Mouse (Mus musculus) forebrain, embryonic 13.5 days (tissue): ENCODE data around the gene Zfp536. TPM values are rescaled to one million over a fixed set of nuclear protein-coding genes. Genes with fewer than 3 reads are reported as not detected.
"Not testable (repeated sequence)": the region's sequence is repeated elsewhere in the genome, so short reads cannot be mapped to it uniquely, and the experiment has no call there.

Experiments
- ATAC-seq: fragments of 200-750 bp; cut with Nextera tagmentation; 2 replicates; pipeline ENCODE4 v1.8.0; 2017
- H3K27ac ChIP-seq: fragments of 300-500 bp; sonication (generic); 2 replicates; pipeline ENCODE4 v1.5.1; 2015; ENCODE audit warnings: inconsistent platforms, mild to moderate bottlenecking, moderate library complexity
- H3K27me3 ChIP-seq: fragments of 300-500 bp; sonication (generic); 2 replicates; pipeline ENCODE4 v1.6.1; 2015; ENCODE audit warnings: mild to moderate bottlenecking, inconsistent platforms
- H3K36me3 ChIP-seq: fragments of 300-500 bp; sonication (generic); 2 replicates; pipeline ENCODE4 v1.6.1; 2015; ENCODE audit warnings: mild to moderate bottlenecking, inconsistent platforms; ENCODE audit not compliant: poor library complexity, severe bottlenecking
- H3K4me1 ChIP-seq: fragments of 300-500 bp; sonication (generic); 2 replicates; pipeline ENCODE4 v1.6.1; 2015; ENCODE audit warnings: inconsistent platforms
- H3K4me2 ChIP-seq: fragments of 300-500 bp; sonication (generic); 2 replicates; pipeline ENCODE4 v1.6.1; 2015; ENCODE audit warnings: inconsistent platforms, mild to moderate bottlenecking, moderate library complexity
- H3K4me3 ChIP-seq: fragments of 300-500 bp; sonication (generic); 2 replicates; pipeline ENCODE4 v1.5.1; 2015; ENCODE audit warnings: mild to moderate bottlenecking, inconsistent platforms
- H3K9ac ChIP-seq: fragments of 300-500 bp; sonication (generic); 2 replicates; pipeline ENCODE4 v1.6.1; 2015; ENCODE audit warnings: mild to moderate bottlenecking, inconsistent platforms
- H3K9me3 ChIP-seq: fragments of 300-500 bp; sonication (generic); replicated peaks from 2 replicates; pipeline ENCODE4 v1.6.1; 2016; ENCODE audit warnings: inconsistent platforms
- WGBS: fragments of 180-500 bp; shearing (Covaris S2); methylation state at CpG from one replicate; pipeline ENCODE4 v1.1.7; 2015; 5-methylcytosine and 5-hydroxymethylcytosine counted together
- polyA plus RNA-seq: library from polyadenylated mRNA; unstranded; fragments of >200 nt; fragmentation: Nextera tagmentation; extraction: Ambion mirVana; gene quantifications from 2 replicates; pipeline ENCODE4 v1.2.1, GENCODE M21; 2015

Gene Zfp536
- polyA plus RNA-seq, 1 experiment from 2014 or later, result 39.7 TPM

DNA sequence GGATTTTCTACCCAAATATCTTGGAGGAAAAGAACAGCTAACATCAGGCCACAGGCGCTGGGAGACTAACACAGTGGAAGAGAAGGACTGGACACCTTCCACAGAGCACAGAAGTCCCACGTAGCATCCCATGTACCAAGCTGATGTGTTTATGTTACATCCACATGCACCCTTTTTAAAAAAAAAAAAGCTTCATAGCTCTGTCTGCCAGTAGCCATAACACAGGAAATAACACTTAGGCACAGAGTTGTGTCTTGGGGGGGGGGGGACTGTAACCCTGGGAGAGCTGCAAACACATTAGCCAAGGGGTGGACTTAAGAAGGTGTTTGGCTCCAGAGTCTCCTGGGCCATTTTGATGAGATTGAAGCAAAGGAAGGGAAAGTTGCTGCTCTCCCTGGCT lies 155.6 kb downstream of the Zfp536 start:
- ATAC-seq, result no peak
- H3K4me1 ChIP-seq, result peaks cover 15% of the 10 kb centered on the region
- H3K4me2 ChIP-seq, result no peak overlapping the region
- 85% methylated on average over 2 of the region's 2 CpGs for WGBS
- H3K9me3 ChIP-seq, result no peaks in the 10 kb centered on the region
- H3K27me3 ChIP-seq, result no peaks in the 10 kb centered on the region
- no peak overlapping the region for H3K4me3 ChIP-seq
- peaks cover 9% of the 10 kb centered on the region; the same call in 1 of the 2 replicates for H3K36me3 ChIP-seq
- no peak overlapping the region for H3K9ac ChIP-seq
- no peak overlapping the region for H3K27ac ChIP-seq

DNA sequence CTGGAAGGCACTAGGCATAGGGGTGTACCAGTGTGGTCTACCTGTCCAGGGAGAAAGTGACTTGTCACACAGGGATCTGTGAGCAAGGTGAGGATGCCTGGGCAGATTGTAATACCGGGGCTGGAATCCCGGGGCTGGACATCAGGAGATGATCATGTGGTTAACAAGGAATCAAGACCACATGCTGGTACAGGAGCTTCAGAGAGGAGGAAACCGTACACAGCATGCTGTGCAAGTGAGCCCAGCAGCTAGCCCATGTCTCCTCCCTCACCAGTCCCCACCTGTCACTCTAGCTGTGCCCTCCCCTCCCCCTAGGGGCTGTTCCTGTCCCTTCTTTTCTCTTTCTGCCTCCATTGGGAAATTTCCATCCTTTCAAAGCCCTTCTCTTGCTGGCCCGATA lies 157.5 kb downstream of the Zfp536 start:
- Histone ChIP-seq H3K4me2 (no peak overlapping the region), H3K36me3 (peaks cover 9% of the 10 kb centered on the region; the same call in 1 of the 2 replicates), H3K27ac (no peak overlapping the region), H3K27me3 (no peaks in the 10 kb centered on the region), H3K9me3 (no peaks in the 10 kb centered on the region), H3K4me3 (no peak overlapping the region), H3K4me1 (peaks cover 15% of the 10 kb centered on the region), H3K9ac (no peak overlapping the region)
- WGBS, result 87% methylated on average over 4 of the region's 4 CpGs
- no peak for ATAC-seq

DNA sequence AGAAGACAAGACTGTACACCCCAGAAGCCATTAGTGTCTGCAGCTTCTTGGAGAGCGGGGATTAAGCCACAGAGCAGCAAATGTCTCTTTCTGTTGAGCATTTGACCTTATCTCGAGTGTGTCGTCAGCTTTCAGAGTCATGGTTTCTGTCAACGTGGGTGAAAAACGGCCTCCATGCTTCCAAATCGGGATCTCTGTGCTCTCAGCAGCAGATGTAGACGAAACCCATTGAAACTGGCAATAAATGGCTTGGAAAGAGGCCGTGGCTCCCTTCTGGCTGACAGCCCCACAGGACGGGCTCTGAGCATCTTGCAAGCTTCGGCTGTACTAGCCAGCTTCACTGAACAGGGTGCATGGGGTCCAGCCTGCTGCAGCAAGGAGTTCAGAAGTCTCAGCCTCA lies 159.1 kb downstream of the Zfp536 start:
- no peaks in the 10 kb centered on the region for H3K9me3 ChIP-seq
- H3K27ac ChIP-seq, result no peak overlapping the region
- no peaks in the 10 kb centered on the region for H3K27me3 ChIP-seq
- no peak for ATAC-seq
- H3K4me2 ChIP-seq, result no peak overlapping the region
- no peak overlapping the region for H3K9ac ChIP-seq
- H3K4me3 ChIP-seq, result no peak overlapping the region
- peaks cover 7% of the 10 kb centered on the region for H3K4me1 ChIP-seq
- 86% methylated on average over 10 of the region's 10 CpGs for WGBS
- peaks cover 9% of the 10 kb centered on the region; the same call in 1 of the 2 replicates for H3K36me3 ChIP-seq

- Histone ChIP-seq H3K4me3 (no peak overlapping the region), H3K4me1 (peaks cover 8% of the 10 kb centered on the region; the same call in 1 of the 2 replicates), H3K36me3 (peaks cover 3% of the 10 kb centered on the region; the same call in 1 of the 2 replicates), H3K27me3 (no peaks in the 10 kb centered on the region), H3K9me3 (0 out of 2 replicates have a peak, but pooled peaks cover 3% of the 10 kb centered on the region), H3K27ac (no peak overlapping the region), H3K9ac (no peak overlapping the region), H3K4me2 (no peak overlapping the region)
- 95% methylated on average over 14 of the region's 14 CpGs for WGBS
- ATAC-seq, result no peak
These were observed 164.9 kb downstream of the Zfp536 start for GRCm38 (mm10) chr7:37608556-37608955.

DNA sequence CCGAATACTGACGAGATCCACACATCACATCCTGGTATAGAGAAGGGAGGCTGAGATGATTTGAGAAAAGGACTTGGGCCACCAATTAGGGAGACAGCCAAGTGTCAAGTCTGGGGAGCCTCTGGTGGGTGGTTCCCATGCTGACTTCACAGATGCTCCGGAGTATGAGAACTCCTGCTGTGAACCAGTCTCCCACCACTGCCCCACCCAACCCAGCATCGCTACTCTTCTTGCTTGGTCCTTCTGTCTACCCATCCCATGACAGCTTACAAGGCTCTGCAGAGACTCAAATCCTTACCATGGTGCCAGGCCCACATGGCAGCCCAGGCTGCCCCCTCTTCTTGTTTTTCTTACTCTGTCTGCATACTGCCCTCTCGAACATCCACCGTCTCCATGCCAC lies 165.5 kb downstream of the Zfp536 start:
- H3K4me2 ChIP-seq, result no peak overlapping the region
- H3K27ac ChIP-seq, result no peak overlapping the region
- H3K9me3 ChIP-seq, result 0 out of 2 replicates have a peak, but pooled peaks cover 3% of the 10 kb centered on the region
- H3K4me1 ChIP-seq, result peaks cover 13% of the 10 kb centered on the region
- no peak overlapping the region for H3K4me3 ChIP-seq
- H3K36me3 ChIP-seq, result peaks cover 3% of the 10 kb centered on the region; the same call in 1 of the 2 replicates
- WGBS, result 90% methylated on average over 6 of the region's 6 CpGs
- H3K9ac ChIP-seq, result no peak overlapping the region
- no peak for ATAC-seq
- no peaks in the 10 kb centered on the region for H3K27me3 ChIP-seq

- H3K4me3 ChIP-seq, result no peak overlapping the region
- H3K27ac ChIP-seq, result no peak overlapping the region
- peaks cover 19% of the 10 kb centered on the region for H3K4me1 ChIP-seq
- no peaks in the 10 kb centered on the region for H3K27me3 ChIP-seq
- H3K9ac ChIP-seq, result no peak overlapping the region
- H3K4me2 ChIP-seq, result no peak overlapping the region
- WGBS, result 82% methylated on average over 5 of the region's 5 CpGs
- no peak for ATAC-seq
- peaks cover 3% of the 10 kb centered on the region; the same call in 1 of the 2 replicates for H3K36me3 ChIP-seq
- 0 out of 2 replicates have a peak, but pooled peaks cover 3% of the 10 kb centered on the region for H3K9me3 ChIP-seq
These were observed 167.0 kb downstream of the Zfp536 start for GRCm38 (mm10) chr7:37606472-37606871.

DNA sequence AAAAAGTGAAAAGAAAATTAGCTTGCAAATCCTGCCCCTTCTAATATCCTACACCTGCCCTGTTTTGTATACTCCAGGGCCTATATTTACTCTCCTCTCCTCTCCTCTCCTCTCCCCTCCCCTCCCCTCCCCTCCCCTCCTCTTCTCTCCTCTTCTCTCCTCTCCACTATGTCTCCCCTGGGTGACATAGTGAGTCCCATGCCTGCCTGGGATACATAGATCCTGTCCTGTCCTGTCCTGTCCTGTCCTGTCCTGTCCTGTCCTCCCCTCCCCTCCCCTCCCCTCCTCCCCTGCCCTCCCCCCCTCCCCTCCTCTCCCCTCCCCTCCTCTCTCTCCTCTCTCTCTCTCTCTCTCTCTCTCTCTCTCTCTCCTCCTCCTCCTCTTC lies 169.9 kb downstream of the Zfp536 start:
- H3K4me2 ChIP-seq, H3K27me3 ChIP-seq, H3K27ac ChIP-seq, H3K4me3 ChIP-seq, ATAC-seq, H3K9me3 ChIP-seq, H3K36me3 ChIP-seq, H3K9ac ChIP-seq: not testable (repeated sequence)
- peaks cover 45% of the 10 kb centered on the region for H3K4me1 ChIP-seq

- Histone ChIP-seq H3K4me1 (peaks cover 45% of the 10 kb centered on the region), H3K9ac (no peak overlapping the region), H3K27ac (no peak overlapping the region), H3K9me3 (0 out of 2 replicates have a peak, but pooled peaks cover 3% of the 10 kb centered on the region), H3K27me3 (no peaks in the 10 kb centered on the region), H3K4me2 (no peak overlapping the region), H3K36me3 (peaks cover 3% of the 10 kb centered on the region; the same call in 1 of the 2 replicates), H3K4me3 (no peak overlapping the region)
- ATAC-seq, result no peak
- WGBS, result 10% methylated on average over 9 of the region's 9 CpGs
These were observed 170.4 kb downstream of the Zfp536 start for GRCm38 (mm10) chr7:37602871-37603524.

- Histone ChIP-seq H3K4me1 (peaks cover 45% of the 10 kb centered on the region), H3K27ac (no peak overlapping the region), H3K9me3 (no peaks in the 10 kb centered on the region), H3K9ac (no peak overlapping the region), H3K36me3 (no peaks in the 10 kb centered on the region), H3K4me2 (no peak overlapping the region), H3K27me3 (no peaks in the 10 kb centered on the region), H3K4me3 (no peak overlapping the region)
- no peak; the same call in 1 of the 2 replicates for ATAC-seq
- WGBS, result 17% methylated on average over 4 of the region's 4 CpGs
These were observed 173.1 kb downstream of the Zfp536 start for GRCm38 (mm10) chr7:37600318-37600717.

- H3K4me3 ChIP-seq, result no peak overlapping the region
- H3K27ac ChIP-seq, result no peak overlapping the region
- H3K36me3 ChIP-seq, result no peaks in the 10 kb centered on the region
- H3K9ac ChIP-seq, result no peak overlapping the region
- ATAC-seq, result no peak; the same call in 1 of the 2 replicates
- no peaks in the 10 kb centered on the region for H3K27me3 ChIP-seq
- H3K4me2 ChIP-seq, result no peak overlapping the region
- no peaks in the 10 kb centered on the region for H3K9me3 ChIP-seq
- peaks cover 26% of the 10 kb centered on the region for H3K4me1 ChIP-seq
- WGBS, result 52% methylated on average over 12 of the region's 12 CpGs
These were observed 179.0 kb downstream of the Zfp536 start for GRCm38 (mm10) chr7:37594211-37595030.

DNA sequence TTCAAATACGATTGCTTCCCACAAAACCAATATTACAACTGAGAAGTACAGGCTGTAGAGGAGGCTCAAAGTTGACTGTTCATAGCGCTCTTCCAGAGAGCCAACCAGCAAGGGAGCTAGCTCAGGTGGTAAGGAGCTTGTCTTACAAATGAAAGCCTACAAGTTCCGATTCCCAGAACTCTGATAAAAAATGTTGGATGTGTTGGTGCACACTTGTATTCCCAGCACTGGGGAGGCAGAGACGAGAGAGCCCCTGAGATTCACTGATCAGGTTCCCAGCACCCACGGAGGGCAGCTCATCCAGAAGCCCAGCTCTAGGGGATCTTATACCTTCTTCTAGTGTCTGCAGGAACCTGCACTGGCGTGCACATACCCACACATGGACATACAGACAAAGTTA lies 179.9 kb downstream of the Zfp536 start:
- no peak overlapping the region for H3K27ac ChIP-seq
- H3K9ac ChIP-seq, result no peak overlapping the region
- 94% methylated on average over 6 of the region's 6 CpGs for WGBS
- no peaks in the 10 kb centered on the region for H3K36me3 ChIP-seq
- no peak overlapping the region for H3K4me2 ChIP-seq
- no peak overlapping the region for H3K4me3 ChIP-seq
- no peak for ATAC-seq
- H3K4me1 ChIP-seq, result peaks cover 19% of the 10 kb centered on the region
- no peaks in the 10 kb centered on the region for H3K27me3 ChIP-seq
- no peaks in the 10 kb centered on the region for H3K9me3 ChIP-seq

- no peak for ATAC-seq
- peaks cover 9% of the 10 kb centered on the region for H3K4me1 ChIP-seq
- no peaks in the 10 kb centered on the region for H3K27me3 ChIP-seq
- 93% methylated on average over 13 of the region's 13 CpGs for WGBS
- no peak overlapping the region for H3K4me3 ChIP-seq
- H3K36me3 ChIP-seq, result no peaks in the 10 kb centered on the region
- H3K9me3 ChIP-seq, result no peaks in the 10 kb centered on the region; the same call in 1 of the 2 replicates
- H3K27ac ChIP-seq, result no peak overlapping the region
- no peak overlapping the region for H3K9ac ChIP-seq
- H3K4me2 ChIP-seq, result no peak overlapping the region
These were observed 186.7 kb downstream of the Zfp536 start for GRCm38 (mm10) chr7:37586694-37587093.
